Mouse (Mus musculus) stomach, postnatal 0 days (tissue): Measurements from ENCODE around the gene Inf2. TPM values are rescaled to one million over a fixed set of nuclear protein-coding genes. Genes with fewer than 3 reads are reported as not detected.

Experiments used
- ATAC-seq: fragments of 200-750 bp; cut with Nextera tagmentation; 2 replicates; pipeline ENCODE4 v1.8.0; 2017; ENCODE audit not compliant: low FRiP score, low TSS enrichment
- DNase-seq: peaks from one replicate; pipeline ENCODE4 v3.0.0-alpha.2; 2016; ENCODE audit warnings: low spot score
- H3K27ac ChIP-seq: fragments of 300-500 bp; sonication (generic); replicated peaks from 2 replicates; pipeline ENCODE4 v1.5.1; 2014; ENCODE audit warnings: mild to moderate bottlenecking, control low read depth
- H3K27me3 ChIP-seq: fragments of 300-500 bp; sonication (generic); 2 replicates; pipeline ENCODE4 v1.6.1; 2014; ENCODE audit warnings: low read length; ENCODE audit not compliant: control insufficient read depth, insufficient read depth
- H3K36me3 ChIP-seq: fragments of 300-500 bp; sonication (generic); 2 replicates; pipeline ENCODE4 v1.6.1; 2014; ENCODE audit warnings: low read length, mixed read lengths; ENCODE audit not compliant: control insufficient read depth, insufficient read depth
- H3K4me1 ChIP-seq: fragments of 300-500 bp; sonication (generic); replicated peaks from 2 replicates; pipeline ENCODE4 v1.6.1; 2014; ENCODE audit warnings: antibody characterized with exemption; ENCODE audit not compliant: control insufficient read depth, insufficient read depth
- H3K4me2 ChIP-seq: fragments of 300-500 bp; sonication (generic); replicated peaks from 2 replicates; pipeline ENCODE4 v1.6.1; 2014; ENCODE audit warnings: low read depth, mild to moderate bottlenecking, control low read depth, moderate library complexity
- H3K4me3 ChIP-seq: fragments of 300-500 bp; sonication (generic); 2 replicates; pipeline ENCODE4 v1.5.1; 2014; ENCODE audit warnings: low read depth, low read length, control low read depth
- H3K9ac ChIP-seq: fragments of 300-500 bp; sonication (generic); 2 replicates; pipeline ENCODE4 v1.6.1; 2014; ENCODE audit warnings: mild to moderate bottlenecking, low read length, control low read depth, mixed read lengths
- H3K9me3 ChIP-seq: fragments of 300-500 bp; sonication (generic); 2 replicates; pipeline ENCODE4 v1.6.1; 2016; ENCODE audit warnings: low read length; ENCODE audit not compliant: control insufficient read depth
- CTCF ChIP-seq: IDR thresholded peaks from 2 replicates; pipeline ENCODE4 v1.5.1; 2016; ENCODE audit warnings: antibody characterized with exemption, low read depth, mild to moderate bottlenecking, moderate library complexity
- EP300 ChIP-seq: optimal IDR thresholded peaks from 2 replicates; pipeline ENCODE3; 2016; ENCODE audit warnings: antibody characterized with exemption
- WGBS: fragments of 180-500 bp; shearing (Covaris S2); extraction: QIAGEN DNeasy Blood & Tissue Kit; methylation state at CpG from one replicate; pipeline ENCODE4 v1.1.7; 2014; 5-methylcytosine and 5-hydroxymethylcytosine counted together
- polyA plus RNA-seq: library from polyadenylated mRNA; unstranded; fragments of >200 nt; fragmentation: Nextera tagmentation; extraction: Ambion mirVana; gene quantifications from 2 replicates; pipeline ENCODE4 v1.2.1, GENCODE M21; 2015

Inf2 gene
- polyA plus RNA-seq, 1 experiment from 2014 or later = 1.5 TPM

DNA sequence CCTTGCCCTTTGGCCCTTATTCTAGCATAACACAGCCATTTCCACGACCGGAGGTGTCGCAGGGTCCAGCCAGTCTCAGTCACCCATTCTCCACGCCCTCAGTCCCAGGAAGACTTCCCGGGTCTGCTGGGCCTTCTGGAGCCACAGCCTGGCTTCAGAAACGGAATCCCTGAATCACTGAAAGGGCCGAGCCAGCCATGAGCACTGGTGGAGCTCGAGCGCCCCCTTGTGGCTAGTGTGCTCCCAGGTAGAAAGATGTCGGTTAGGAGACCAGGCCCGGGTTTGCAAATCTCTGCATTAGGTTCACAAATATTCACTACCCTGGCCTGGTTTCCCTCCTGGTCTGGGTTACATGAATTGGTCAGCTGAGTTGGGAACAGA is 45.7 kb upstream of the Inf2 start:
- Histone ChIP-seq H3K27ac (no peak overlapping the region), H3K27me3 (no peaks in the 10 kb centered on the region), H3K4me1 (no peaks in the 10 kb centered on the region), H3K9ac (no peak overlapping the region), H3K36me3 (no peaks in the 10 kb centered on the region), H3K9me3 (no peaks in the 10 kb centered on the region), H3K4me3 (no peak overlapping the region), H3K4me2 (no peak overlapping the region)
- DNase-seq (peak; percentile 92), ATAC-seq (peak; percentile 76)
- WGBS = 7% methylated on average over 11 of the region's 11 CpGs
- TF ChIP-seq CTCF = peak; percentile 98
- no peak for TF ChIP-seq EP300

DNA sequence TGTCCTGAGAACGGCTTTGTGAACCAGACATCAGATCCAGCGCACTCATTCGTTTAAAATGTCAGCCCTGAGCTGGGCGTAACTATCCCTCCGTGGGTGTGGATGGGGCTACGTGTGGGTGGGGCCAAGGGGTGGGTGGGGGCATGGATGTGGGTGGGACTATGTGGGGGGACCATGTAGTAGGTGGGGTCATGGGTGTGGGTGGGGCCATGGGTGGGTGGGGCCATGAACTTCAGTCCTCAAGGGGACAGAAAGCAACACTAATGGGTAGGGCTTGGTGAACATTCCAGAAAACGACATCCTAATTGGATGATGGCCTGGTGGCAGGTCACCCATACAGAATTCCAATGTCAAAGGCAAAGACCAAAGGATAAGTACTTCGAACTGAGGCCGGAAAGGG is 44.6 kb upstream of the Inf2 start:
- DNase-seq (no peak), ATAC-seq (no peak)
- Histone ChIP-seq H3K4me1 (no peaks in the 10 kb centered on the region), H3K9me3 (no peaks in the 10 kb centered on the region), H3K27me3 (no peaks in the 10 kb centered on the region), H3K4me2 (no peak overlapping the region), H3K4me3 (no peak overlapping the region), H3K36me3 (no peaks in the 10 kb centered on the region), H3K27ac (no peak overlapping the region), H3K9ac (no peak overlapping the region; the same call in 1 of the 2 replicates)
- WGBS = 65% methylated on average over 9 of the region's 9 CpGs
- no peak for TF ChIP-seq EP300

DNA sequence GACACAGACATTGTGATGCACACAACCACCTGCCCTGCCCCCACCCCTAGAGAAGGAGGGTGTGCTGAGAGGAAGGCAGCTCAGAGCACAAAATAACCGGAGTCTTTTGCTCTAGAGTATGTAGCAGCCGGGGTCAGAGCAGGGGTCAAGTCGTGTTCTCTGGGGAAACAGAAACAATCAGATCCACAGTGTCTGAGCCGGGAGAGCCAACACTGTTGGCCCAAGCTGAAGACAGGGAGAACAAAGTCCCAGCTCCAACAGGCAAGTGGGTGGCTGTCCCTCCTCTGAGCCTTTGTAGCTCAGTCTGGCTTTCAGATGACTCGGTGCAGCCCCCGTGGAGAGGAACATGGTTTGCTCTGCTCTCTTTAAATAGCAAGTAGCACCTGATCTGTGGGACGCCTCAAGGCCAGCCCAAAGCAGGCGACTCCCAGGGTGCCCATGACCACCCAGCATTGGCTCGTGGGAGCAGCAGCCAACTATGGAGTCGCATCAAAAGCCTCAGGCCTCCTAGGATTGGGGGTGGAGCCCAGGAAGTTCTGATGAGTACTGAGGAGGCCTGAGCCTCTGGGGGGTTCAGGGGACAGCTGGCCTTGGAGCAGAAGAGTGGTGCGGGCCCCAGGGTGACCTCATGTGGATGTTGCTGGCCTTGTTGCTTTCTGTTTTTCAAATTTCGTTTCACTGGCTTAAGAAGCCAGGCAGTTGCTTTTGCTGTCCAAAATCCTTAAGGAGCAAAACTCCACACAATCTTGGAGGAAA is 43.5 kb upstream of the Inf2 start:
- H3K36me3 ChIP-seq = no peaks in the 10 kb centered on the region
- H3K9me3 ChIP-seq = no peaks in the 10 kb centered on the region
- H3K4me2 ChIP-seq = no peak overlapping the region
- 45% methylated on average over 12 of the region's 12 CpGs for WGBS
- H3K9ac ChIP-seq = no peak overlapping the region
- no peak for TF ChIP-seq EP300
- no peak overlapping the region for H3K27ac ChIP-seq
- ATAC-seq (no peak), DNase-seq (no peak)
- H3K4me1 ChIP-seq = no peaks in the 10 kb centered on the region
- no peaks in the 10 kb centered on the region for H3K27me3 ChIP-seq
- H3K4me3 ChIP-seq = no peak overlapping the region

DNA sequence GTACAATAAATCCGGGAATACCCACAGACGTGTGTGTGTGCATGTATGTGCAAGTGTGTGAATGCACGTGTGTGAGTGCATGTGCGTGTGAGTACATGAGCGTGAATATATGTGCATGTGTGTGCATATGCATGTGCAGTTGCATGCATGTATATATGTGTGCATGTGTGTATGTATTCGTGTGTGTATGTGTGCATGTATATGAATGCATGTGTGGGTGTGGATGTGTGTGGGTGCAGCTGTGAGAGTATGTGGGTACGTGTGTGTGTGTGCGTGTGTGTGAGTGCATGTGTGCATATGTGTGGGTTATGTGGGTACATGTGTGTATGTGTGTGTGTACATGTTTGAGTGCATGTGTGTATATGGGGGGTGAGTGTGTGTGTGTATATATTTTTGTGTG is 42.5 kb upstream of the Inf2 start:
- WGBS = 92% methylated on average over 8 of the region's 8 CpGs
- Histone ChIP-seq H3K27ac (no peak overlapping the region), H3K27me3 (no peaks in the 10 kb centered on the region), H3K4me2 (no peak overlapping the region), H3K36me3 (no peaks in the 10 kb centered on the region), H3K4me1 (no peaks in the 10 kb centered on the region), H3K4me3 (no peak overlapping the region), H3K9me3 (no peaks in the 10 kb centered on the region), H3K9ac (no peak overlapping the region)
- DNase-seq = no peak
- ATAC-seq = no peak
- TF ChIP-seq EP300 (no peak), CTCF (no peak)

DNA sequence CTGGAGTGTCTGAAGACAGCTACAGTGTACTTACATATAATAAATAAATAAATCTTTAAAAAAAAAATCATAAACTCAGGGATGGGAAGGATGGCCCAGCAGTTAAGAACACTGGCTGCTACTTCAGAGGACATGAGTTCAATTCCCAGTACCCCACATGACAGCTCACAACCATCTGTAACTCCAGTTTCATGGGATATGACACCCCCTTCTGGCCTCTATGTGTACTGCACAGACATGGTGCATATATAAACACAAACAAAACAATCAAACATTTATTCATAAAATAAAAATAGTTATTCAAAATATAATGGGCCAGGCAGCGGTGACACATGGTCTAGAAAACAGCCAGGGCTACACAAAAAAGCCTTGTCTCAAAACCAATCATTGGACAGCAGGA is 39.3 kb upstream of the Inf2 start:
- no peak for ATAC-seq
- H3K27me3 ChIP-seq = no peaks in the 10 kb centered on the region
- H3K9me3 ChIP-seq = no peaks in the 10 kb centered on the region
- TF ChIP-seq EP300 (no peak), CTCF (peak; percentile 20; the same call in 1 of the 2 replicates)
- H3K36me3 ChIP-seq = no peaks in the 10 kb centered on the region
- no peak overlapping the region for H3K4me3 ChIP-seq
- H3K27ac ChIP-seq = no peak overlapping the region
- 100% methylated on average over 1 of the region's 1 CpGs for WGBS
- no peak overlapping the region for H3K9ac ChIP-seq
- H3K4me2 ChIP-seq = no peak overlapping the region
- DNase-seq = no peak
- H3K4me1 ChIP-seq = no peaks in the 10 kb centered on the region

DNA sequence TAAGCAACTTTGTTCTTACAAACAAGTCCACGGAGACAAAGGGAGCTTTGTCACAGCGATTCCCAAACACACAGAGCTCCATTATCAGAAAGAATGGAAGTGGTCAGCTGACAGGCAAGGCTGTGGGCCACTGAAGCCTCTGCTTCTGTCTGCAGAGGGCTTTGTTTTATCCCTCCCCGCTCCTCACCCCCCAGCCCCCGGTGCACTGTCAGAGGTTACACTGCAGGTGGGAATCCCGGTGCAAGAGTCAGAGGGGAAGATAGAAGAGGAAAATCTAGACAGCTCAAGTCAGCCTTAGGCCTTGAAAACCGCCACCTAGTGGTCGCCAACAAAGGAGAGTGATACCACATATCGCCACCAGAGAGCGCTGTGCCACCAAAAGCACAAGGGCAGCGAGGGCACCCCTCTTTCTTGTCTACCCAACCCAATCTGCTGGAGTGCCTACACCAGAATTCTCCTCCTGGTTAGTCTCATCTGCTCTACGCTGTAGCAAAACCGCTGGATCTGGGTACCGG is 36.7 kb upstream of the Inf2 start:
- DNase-seq (peak; percentile 85), ATAC-seq (peak; percentile 60)
- H3K4me1 ChIP-seq = no peaks in the 10 kb centered on the region
- H3K4me3 ChIP-seq = no peak overlapping the region
- H3K27ac ChIP-seq = no peak overlapping the region
- 10% methylated on average over 13 of the region's 13 CpGs for WGBS
- no peak overlapping the region for H3K9ac ChIP-seq
- H3K9me3 ChIP-seq = no peaks in the 10 kb centered on the region
- no peaks in the 10 kb centered on the region for H3K36me3 ChIP-seq
- no peaks in the 10 kb centered on the region for H3K27me3 ChIP-seq
- TF ChIP-seq CTCF (peak; percentile 100), EP300 (no peak)
- no peak overlapping the region for H3K4me2 ChIP-seq
